Mouse (Mus musculus): ENCODE measurements around the gene Rab15.

Rab15 gene

DNA sequence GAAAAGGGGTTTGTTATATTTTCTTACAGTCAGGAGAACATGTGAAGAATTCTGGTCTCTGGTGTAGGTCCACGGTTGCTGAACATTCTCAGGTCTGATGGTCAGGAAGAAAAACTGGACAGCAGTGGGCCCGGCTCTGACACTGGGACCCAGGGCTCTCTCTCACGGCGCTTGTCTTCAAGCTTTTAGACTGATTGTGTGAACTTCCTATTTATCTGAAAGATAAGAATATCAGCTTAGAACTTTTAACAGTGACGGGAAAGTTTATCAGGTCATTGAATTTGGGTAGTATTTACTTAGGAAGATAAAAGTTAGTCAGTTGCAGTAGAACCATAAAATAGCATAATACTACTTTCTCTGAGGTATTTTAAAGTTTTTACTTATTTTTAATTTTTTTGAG, 45.8 kb downstream of the Rab15 start:
- DNase-seq: no peak

DNA sequence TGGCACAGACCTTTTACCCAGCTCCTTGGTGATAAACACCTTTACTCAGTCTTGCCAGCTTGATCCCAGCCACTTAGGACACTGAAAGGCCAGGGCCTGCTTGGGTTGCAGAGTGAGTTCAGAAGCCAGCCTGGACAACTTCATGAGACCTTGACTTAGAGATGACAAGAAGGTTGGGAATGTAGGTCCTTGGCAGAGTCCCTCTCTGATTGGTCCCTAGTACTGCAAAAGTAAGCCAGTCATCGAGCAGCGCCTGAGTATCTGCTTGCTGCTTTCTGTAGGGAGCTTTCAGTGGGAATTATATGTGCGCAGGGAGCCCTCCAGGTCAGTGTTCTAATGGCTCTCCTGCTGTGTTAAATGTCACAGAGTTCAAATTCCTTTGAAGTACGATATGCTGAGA, 47.6 kb downstream of the Rab15 start:
- DNase-seq: no peak

DNA sequence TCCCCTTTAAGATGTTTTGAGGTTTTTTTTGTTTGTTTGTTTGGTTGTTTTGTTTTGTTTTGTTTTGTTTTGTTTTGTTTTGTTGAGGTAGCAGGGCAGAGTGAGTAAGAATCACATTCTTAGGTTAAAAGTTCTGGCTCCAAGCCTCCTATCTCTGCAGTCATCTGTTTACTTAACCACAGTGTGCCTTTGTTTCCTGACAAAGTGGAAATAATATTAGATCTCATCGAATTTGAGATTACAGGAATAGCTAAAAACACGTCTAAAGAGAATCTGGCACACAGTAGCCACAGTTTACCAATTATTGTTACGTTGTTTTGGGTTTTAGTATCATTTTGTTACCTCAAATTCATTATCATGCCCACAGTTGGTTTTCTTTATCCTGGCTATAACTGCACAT, 48.1 kb downstream of the Rab15 start:
- DNase-seq: no peak

DNA sequence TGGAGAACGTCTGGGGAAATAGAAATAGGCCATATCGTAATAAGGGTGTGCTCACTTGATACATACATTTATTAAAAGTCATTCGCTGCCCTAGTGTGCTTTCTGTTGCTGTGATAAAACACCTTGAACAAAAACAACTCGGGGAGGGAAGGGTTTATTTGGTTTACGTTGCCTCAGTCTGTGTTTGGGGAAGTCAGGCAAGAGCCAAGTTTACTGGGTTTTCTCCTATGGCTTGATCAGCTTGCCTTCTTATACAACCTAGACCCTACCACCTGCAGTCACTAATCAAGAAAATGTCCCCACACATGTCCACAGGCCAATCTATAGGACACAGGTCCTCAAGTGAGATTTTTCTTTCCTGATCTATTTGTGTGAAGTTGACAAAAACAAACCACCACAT, 51.2 kb downstream of the Rab15 start:
- DNase-seq: no peak

DNA sequence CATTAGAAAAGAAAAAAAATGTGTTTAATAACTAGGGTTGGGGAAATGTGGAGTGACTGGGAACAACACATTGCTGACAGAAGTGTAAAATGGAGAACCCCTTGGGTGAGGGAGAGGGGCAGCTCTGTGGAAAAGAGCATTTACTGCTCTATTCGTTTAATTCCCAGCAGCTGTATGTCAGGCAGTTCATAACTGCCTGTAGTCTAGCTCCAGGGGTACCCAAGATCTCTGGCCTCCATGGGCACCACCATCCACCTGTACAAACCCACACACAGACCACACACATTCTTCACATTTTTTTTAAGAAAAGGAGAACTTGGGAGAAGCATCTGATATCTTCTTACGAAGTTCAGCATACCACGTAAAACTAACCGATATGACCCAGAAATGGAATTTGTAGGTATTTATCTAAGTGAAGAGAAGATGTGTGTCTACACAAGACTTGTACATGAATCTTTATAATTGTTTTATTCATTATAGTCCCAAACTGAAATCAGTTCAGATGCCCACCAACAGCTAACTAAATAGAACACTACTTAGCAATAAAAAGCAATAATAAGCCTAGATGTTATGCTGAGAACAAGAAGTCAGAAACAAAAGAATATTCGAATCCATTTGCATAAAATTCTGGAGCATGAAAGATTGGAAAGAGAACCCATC, 51.7 kb downstream of the Rab15 start:
- DNase-seq: no peak

DNA sequence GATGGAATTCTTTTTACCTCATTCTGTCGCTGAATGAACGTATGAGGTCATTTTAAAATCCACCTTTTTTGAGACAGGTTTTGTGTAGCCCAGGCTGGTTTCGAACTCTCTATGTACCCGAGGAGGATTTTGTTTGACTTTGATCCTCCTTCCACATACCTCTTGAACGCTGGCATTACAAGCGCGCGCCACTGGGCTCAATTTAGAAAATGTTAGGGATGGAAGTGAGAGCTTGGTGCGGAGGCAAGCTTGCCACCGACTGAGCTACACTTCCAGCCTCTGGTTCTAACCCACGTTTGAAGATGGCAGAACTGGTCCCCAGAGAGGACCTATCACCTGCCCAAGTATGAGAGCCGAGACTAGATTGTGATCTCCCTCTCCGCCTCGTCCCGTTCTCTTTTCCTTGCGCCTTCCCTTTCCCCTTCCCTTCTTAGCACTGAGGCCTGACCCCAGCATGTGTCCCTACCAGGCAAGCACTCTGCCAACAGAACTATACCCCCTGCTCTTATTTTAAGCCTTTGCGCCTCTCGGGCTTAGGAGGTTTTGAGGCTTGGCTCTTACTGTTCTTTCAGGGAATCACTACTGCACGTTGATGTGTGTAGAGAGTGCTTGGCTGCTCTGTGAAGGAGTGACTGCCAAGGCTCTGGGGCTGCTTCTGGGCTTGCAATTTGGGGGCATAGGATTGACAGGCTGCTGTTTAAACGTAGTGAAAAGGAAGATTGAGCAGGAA, 56.6 kb downstream of the Rab15 start:
- no peak for DNase-seq

DNA sequence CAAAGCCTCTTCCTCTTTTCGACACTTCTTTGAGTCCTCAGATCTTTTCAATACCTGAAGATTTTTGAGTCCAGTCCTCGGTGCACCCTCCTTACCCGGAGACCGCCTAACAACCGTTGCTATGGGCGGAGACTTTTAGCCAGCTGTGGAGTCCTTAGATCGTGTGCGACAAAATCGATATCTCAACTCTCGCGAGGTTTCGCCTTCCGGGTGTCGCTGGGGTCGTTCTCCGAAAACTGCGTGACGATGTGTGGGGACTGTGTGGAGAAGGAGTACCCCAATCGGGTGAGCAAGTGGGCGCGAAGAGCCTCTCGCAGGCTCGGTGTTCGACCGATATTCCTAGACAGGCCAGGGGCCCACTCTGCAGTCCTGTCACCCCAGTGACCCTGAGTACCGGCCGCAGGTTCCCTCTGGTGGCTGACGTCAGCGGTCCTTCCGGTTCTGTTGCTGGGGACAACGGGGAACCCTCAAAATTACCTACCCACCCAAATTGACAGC, 57.3 kb downstream of the Rab15 start, which contains the start of the genes Churc1 and Fntb:
Gene Churc1, plus strand, starts transcription at position 185 of the 498 bp plus-strand sequence.
Gene Fntb, plus strand, starts transcription at position 236 of the 498 bp plus-strand sequence.
- DNase-seq: peak; percentile 91 to 94

DNA sequence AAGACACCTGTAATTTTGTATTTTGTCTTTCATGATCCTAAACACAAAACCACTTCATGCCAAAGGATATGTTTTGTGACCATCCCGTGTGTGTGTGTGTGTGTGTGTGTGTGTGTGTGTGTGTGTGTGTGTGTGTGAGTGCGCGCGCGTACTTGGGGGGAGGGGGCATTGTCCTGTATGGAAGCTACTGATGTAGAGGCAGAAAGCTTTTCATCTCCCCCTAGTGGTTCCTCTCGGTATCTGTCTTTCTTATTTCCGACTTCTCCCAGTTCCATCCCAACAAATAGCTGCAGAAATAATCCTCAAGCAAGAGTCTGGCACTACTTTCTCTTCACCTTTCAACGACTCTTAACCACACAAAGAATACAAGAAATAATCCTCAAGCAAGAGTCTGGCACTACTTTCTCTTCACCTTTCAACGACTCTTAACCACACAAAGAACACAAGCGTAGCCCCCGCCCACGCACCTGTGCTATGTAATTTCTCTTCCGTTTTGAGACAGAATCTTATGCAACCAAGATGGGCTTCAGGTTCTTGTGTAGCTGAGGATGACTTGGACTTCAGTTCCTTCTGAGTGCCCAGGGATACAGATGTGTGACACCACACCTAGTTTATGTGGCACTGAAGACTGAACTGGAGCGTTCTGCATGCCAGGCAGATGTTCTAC, 69.9 kb downstream of the Rab15 start:
- peak in 1 of 2 experiments; percentile 39 for DNase-seq

DNA sequence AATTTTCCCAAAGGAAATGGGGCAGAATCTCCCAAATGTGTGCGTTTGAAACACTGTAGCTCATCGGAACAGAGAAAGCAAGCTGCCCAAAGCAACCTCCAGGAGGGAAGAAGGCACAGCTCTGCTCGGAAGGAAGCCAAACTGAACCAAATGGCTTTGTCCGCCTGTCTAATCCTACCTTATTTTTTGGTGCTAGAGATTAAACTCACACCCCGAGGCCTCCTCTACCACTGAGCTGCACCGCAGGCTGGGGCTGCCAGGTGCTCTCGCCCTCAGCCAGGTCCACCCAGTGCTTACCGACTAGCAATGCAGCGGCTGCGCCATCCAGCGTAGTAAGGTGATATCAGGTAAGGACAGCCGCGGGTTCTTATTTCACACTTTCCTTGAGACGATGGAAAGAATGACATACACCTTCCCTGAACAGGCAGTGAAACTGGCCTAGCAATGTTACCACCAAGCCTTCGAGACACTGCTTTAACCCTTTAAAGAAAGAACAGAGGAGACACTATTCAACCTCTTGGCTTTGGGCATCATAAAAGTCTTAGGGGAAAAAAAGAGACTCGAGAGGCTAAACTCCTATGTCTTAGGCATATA, 71.7 kb downstream of the Rab15 start:
- DNase-seq: no peak
